Mouse (Mus musculus): Measurements from ENCODE around the gene Olfr201. TPM values are rescaled to one million over a fixed set of nuclear protein-coding genes. Genes with fewer than 3 reads are reported as not detected.
"Not testable (repeated sequence)": the region's sequence is repeated elsewhere in the genome, so short reads cannot be mapped to it uniquely, and the experiment has no call there.

The Olfr201 gene
- total and polyA plus RNA-seq, 2 experiments from 2014 or later: not detected

DNA sequence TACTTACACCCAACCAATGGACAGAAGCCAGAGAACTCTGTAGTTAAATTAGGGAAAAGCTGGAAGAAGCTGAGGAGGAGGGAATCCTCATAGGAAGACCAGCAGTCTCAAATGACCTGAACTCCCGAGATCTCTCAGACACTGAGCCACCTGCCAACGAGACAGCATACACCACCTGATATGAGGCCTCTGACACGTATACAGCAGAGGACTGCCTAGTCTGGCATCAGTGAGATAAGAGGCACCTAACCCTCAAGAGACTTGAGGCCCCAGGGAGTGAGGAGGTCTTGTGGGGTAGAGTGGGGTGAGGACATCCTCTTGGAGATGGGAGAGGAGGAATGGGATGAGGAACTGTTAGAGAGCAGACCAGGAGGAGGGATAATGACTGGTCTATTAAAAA lies 8.1 kb upstream of the Olfr201 start:
- H3K4me2 ChIP-seq (ENCODE audit: low read depth, low read length): no peak overlapping the region
- no peak for ATAC-seq (ENCODE audit: insufficient read depth, low read depth)
- no peak overlapping the region for H3K4me3 ChIP-seq (ENCODE audit: low read depth, low read length)
- H3K4me1 ChIP-seq (ENCODE audit: control insufficient read depth, insufficient read depth): no peaks in the 10 kb centered on the region
- no peak overlapping the region for H3K27ac ChIP-seq (ENCODE audit: low read depth)
- no peaks in the 10 kb centered on the region for H3K9me3 ChIP-seq (replicated peaks; ENCODE audit: control insufficient read depth, low read length)
- WGBS: 38% methylated on average over 3 of the region's 3 CpGs
- no peak overlapping the region for H3K9ac ChIP-seq (replicated peaks; ENCODE audit: low read depth, low read length)
- TF ChIP-seq CTCF (IDR thresholded peaks at IDR 0.05; ENCODE audit: low read depth): no peak
- TF ChIP-seq EP300 (IDR thresholded peaks at IDR 0.05; ENCODE audit: low read depth): no peak
- DNase-seq (ENCODE audit: low spot score): no peak
- no peaks in the 10 kb centered on the region for H3K27me3 ChIP-seq (ENCODE audit: control insufficient read depth, insufficient read depth, low read length)
- no peaks in the 10 kb centered on the region for H3K36me3 ChIP-seq (replicated peaks; ENCODE audit: control insufficient read depth, insufficient read depth, low read length)

DNA sequence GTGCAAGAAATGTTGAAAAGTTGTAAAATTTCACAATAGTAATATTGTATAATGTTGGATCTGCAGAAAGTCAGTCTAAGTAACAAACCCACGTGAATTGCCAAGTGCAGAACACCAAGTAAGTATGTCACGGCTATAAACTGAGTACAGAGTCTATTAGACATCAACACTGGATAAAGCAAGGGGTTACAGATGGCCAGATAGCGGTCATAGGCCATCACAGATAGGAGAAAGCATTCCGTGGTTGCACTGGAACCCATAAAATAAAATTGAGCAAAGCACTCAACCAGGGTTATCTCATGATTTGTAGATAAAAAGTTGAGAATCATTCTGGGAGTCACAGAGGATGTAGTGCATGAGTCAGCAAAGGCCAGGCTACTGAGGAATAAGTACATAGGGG lies 3.3 kb downstream of the Olfr201 start:
- not testable (repeated sequence) for ATAC-seq (ENCODE audit: insufficient read depth, low read depth)

GRCm38 (mm10) chr16:59249684-59250083 lies 22.7 kb downstream of the Olfr201 start:
- Histone ChIP-seq H3K36me3 (replicated peaks; ENCODE audit: control insufficient read depth, insufficient read depth, low read length) (no peaks in the 10 kb centered on the region), H3K4me3 (ENCODE audit: low read depth, low read length) (no peak overlapping the region), H3K27me3 (ENCODE audit: control insufficient read depth, insufficient read depth, low read length) (no peaks in the 10 kb centered on the region), H3K9ac (replicated peaks; ENCODE audit: low read depth, low read length) (no peak overlapping the region), H3K9me3 (replicated peaks; ENCODE audit: control insufficient read depth, low read length) (no peaks in the 10 kb centered on the region), H3K4me2 (ENCODE audit: low read depth, low read length) (no peak overlapping the region), H3K4me1 (ENCODE audit: control insufficient read depth, insufficient read depth) (no peaks in the 10 kb centered on the region), H3K27ac (ENCODE audit: low read depth) (no peak overlapping the region)
- TF ChIP-seq CTCF (IDR thresholded peaks at IDR 0.05; ENCODE audit: low read depth): no peak
- no peak for TF ChIP-seq EP300 (IDR thresholded peaks at IDR 0.05; ENCODE audit: low read depth)
- 79% methylated on average over 17 of the region's 17 CpGs for WGBS
- ATAC-seq (ENCODE audit: insufficient read depth, low read depth) (no peak), DNase-seq (ENCODE audit: low spot score) (no peak)

More for the DNA sequence above, 3.3 kb downstream of the Olfr201 start:
- H3K4me3 ChIP-seq (ENCODE audit: low read depth, low read length); DNase-seq (ENCODE audit: low spot score); H3K36me3 ChIP-seq (replicated peaks; ENCODE audit: control insufficient read depth, insufficient read depth, low read length); H3K27me3 ChIP-seq (ENCODE audit: control insufficient read depth, insufficient read depth, low read length); H3K9me3 ChIP-seq (replicated peaks; ENCODE audit: control insufficient read depth, low read length); H3K9ac ChIP-seq (replicated peaks; ENCODE audit: low read depth, low read length); H3K4me1 ChIP-seq (ENCODE audit: control insufficient read depth, insufficient read depth); H3K4me2 ChIP-seq (ENCODE audit: low read depth, low read length); H3K27ac ChIP-seq (ENCODE audit: low read depth): not testable (repeated sequence)
- 58% methylated on average over 4 of the region's 4 CpGs for WGBS

DNA sequence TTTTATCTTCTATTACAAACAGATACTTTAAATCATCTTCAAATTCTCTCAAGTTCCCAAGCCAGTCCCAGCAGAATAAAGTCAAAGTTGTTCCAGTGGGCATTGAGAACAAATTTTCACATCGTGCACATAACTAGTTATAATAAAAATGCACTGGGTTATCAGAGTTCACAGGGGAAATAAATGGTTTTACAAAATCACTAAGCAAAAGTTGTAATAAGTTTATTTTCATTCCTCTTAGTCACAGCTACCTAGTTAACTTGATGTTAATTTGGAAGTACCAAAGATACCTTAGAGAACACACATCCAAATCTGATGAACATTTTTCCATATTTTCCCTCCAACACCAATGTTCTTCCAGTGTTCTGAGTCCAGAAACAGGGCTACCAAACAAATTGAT lies 52.8 kb downstream of the Olfr201 start, which contains the start of gene Olfr199:
TSS of gene Olfr199 (minus strand) at position 101 of the 400 bp plus-strand sequence.
- not testable (repeated sequence) for H3K27ac ChIP-seq (ENCODE audit: low read depth); H3K4me1 ChIP-seq (ENCODE audit: control insufficient read depth, insufficient read depth); ATAC-seq (ENCODE audit: insufficient read depth, low read depth); H3K9ac ChIP-seq (replicated peaks; ENCODE audit: low read depth, low read length); H3K36me3 ChIP-seq (replicated peaks; ENCODE audit: control insufficient read depth, insufficient read depth, low read length); H3K4me2 ChIP-seq (ENCODE audit: low read depth, low read length); H3K4me3 ChIP-seq (ENCODE audit: low read depth, low read length); DNase-seq (ENCODE audit: low spot score); H3K27me3 ChIP-seq (ENCODE audit: control insufficient read depth, insufficient read depth, low read length); H3K9me3 ChIP-seq (replicated peaks; ENCODE audit: control insufficient read depth, low read length)
- 64% methylated on average over 1 of the region's 1 CpGs for WGBS

GRCm38 (mm10) chr16:59217861-59218260 lies 54.6 kb downstream of the Olfr201 start:
- H3K4me3 ChIP-seq (ENCODE audit: low read depth, low read length); ATAC-seq (ENCODE audit: insufficient read depth, low read depth); H3K36me3 ChIP-seq (replicated peaks; ENCODE audit: control insufficient read depth, insufficient read depth, low read length); H3K4me2 ChIP-seq (ENCODE audit: low read depth, low read length); H3K9me3 ChIP-seq (replicated peaks; ENCODE audit: control insufficient read depth, low read length); H3K27ac ChIP-seq (ENCODE audit: low read depth); DNase-seq (ENCODE audit: low spot score); H3K9ac ChIP-seq (replicated peaks; ENCODE audit: low read depth, low read length); H3K27me3 ChIP-seq (ENCODE audit: control insufficient read depth, insufficient read depth, low read length); H3K4me1 ChIP-seq (ENCODE audit: control insufficient read depth, insufficient read depth): not testable (repeated sequence)
- WGBS: 65% methylated on average over 3 of the region's 3 CpGs

Other genes starting within 250 kb of the Olfr201 start
- gene Olfr186, start 242.3 kb downstream of the Olfr201 start, total RNA-seq (2014; rRNA removed; ENCODE audit: low replicate concordance): not detected in 2 replicates
- gene Olfr186, start 242.3 kb downstream of the Olfr201 start, polyA plus RNA-seq (2015; fragmentation: Nextera tagmentation; extraction: Ambion mirVana): not detected in 2 replicates
- not detected in 2 replicates for gene Olfr187, start 232.9 kb downstream of the Olfr201 start, total RNA-seq (2014; rRNA removed; ENCODE audit: low replicate concordance)
- gene Olfr187, start 232.9 kb downstream of the Olfr201 start, polyA plus RNA-seq (2015; fragmentation: Nextera tagmentation; extraction: Ambion mirVana): not detected in 2 replicates
- not detected in 2 replicates for gene Olfr190, start 194.6 kb downstream of the Olfr201 start, total RNA-seq (2014; rRNA removed; ENCODE audit: low replicate concordance)
- not detected in 2 replicates for gene Olfr190, start 194.6 kb downstream of the Olfr201 start, polyA plus RNA-seq (2015; fragmentation: Nextera tagmentation; extraction: Ambion mirVana)
- not detected in 2 replicates for gene Olfr191, start 182.8 kb downstream of the Olfr201 start, total RNA-seq (2014; rRNA removed; ENCODE audit: low replicate concordance)
- not detected in 2 replicates for gene Olfr191, start 182.8 kb downstream of the Olfr201 start, polyA plus RNA-seq (2015; fragmentation: Nextera tagmentation; extraction: Ambion mirVana)
- not detected in 2 replicates for gene Olfr193, start 160.8 kb downstream of the Olfr201 start, total RNA-seq (2014; rRNA removed; ENCODE audit: low replicate concordance)
- not detected in 2 replicates for gene Olfr193, start 160.8 kb downstream of the Olfr201 start, polyA plus RNA-seq (2015; fragmentation: Nextera tagmentation; extraction: Ambion mirVana)
- not detected in 2 replicates for gene Olfr194, start 151.6 kb downstream of the Olfr201 start, total RNA-seq (2014; rRNA removed; ENCODE audit: low replicate concordance)
- not detected in 2 replicates for gene Olfr194, start 151.6 kb downstream of the Olfr201 start, polyA plus RNA-seq (2015; fragmentation: Nextera tagmentation; extraction: Ambion mirVana)
- not detected in 2 replicates for gene Olfr195, start 125.6 kb downstream of the Olfr201 start, total RNA-seq (2014; rRNA removed; ENCODE audit: low replicate concordance)
- gene Olfr195, start 125.6 kb downstream of the Olfr201 start, polyA plus RNA-seq (2015; fragmentation: Nextera tagmentation; extraction: Ambion mirVana): not detected in 2 replicates
- gene Olfr196, start 102.2 kb downstream of the Olfr201 start, total RNA-seq (2014; rRNA removed; ENCODE audit: low replicate concordance): not detected in 2 replicates
- not detected in 2 replicates for gene Olfr196, start 102.2 kb downstream of the Olfr201 start, polyA plus RNA-seq (2015; fragmentation: Nextera tagmentation; extraction: Ambion mirVana)
- not detected in 2 replicates for gene Olfr198, start 69.1 kb downstream of the Olfr201 start, total RNA-seq (2014; rRNA removed; ENCODE audit: low replicate concordance)
- gene Olfr198, start 69.1 kb downstream of the Olfr201 start, polyA plus RNA-seq (2015; fragmentation: Nextera tagmentation; extraction: Ambion mirVana): not detected in 2 replicates
- gene Olfr199, start 52.9 kb downstream of the Olfr201 start, total RNA-seq (2014; rRNA removed; ENCODE audit: low replicate concordance): not detected in 2 replicates
- not detected in 2 replicates for gene Olfr199, start 52.9 kb downstream of the Olfr201 start, polyA plus RNA-seq (2015; fragmentation: Nextera tagmentation; extraction: Ambion mirVana)
- not detected in 2 replicates for gene Olfr202, start 14.2 kb upstream of the Olfr201 start, total RNA-seq (2014; rRNA removed; ENCODE audit: low replicate concordance)
- gene Olfr202, start 14.2 kb upstream of the Olfr201 start, polyA plus RNA-seq (2015; fragmentation: Nextera tagmentation; extraction: Ambion mirVana): not detected in 2 replicates
- gene Olfr203, start 26.2 kb upstream of the Olfr201 start, total RNA-seq (2014; rRNA removed; ENCODE audit: low replicate concordance): not detected in 2 replicates
- not detected in 2 replicates for gene Olfr203, start 26.2 kb upstream of the Olfr201 start, polyA plus RNA-seq (2015; fragmentation: Nextera tagmentation; extraction: Ambion mirVana)
- not detected in 2 replicates for gene Olfr204, start 45.6 kb upstream of the Olfr201 start, total RNA-seq (2014; rRNA removed; ENCODE audit: low replicate concordance)
- gene Olfr204, start 45.6 kb upstream of the Olfr201 start, polyA plus RNA-seq (2015; fragmentation: Nextera tagmentation; extraction: Ambion mirVana): not detected in 2 replicates
- gene Olfr205, start 58.5 kb upstream of the Olfr201 start, total RNA-seq (2014; rRNA removed; ENCODE audit: low replicate concordance): not detected in 2 replicates
- gene Olfr205, start 58.5 kb upstream of the Olfr201 start, polyA plus RNA-seq (2015; fragmentation: Nextera tagmentation; extraction: Ambion mirVana): not detected in 2 replicates
- not detected in 2 replicates for gene Olfr206, start 76.6 kb upstream of the Olfr201 start, total RNA-seq (2014; rRNA removed; ENCODE audit: low replicate concordance)
- gene Olfr206, start 76.6 kb upstream of the Olfr201 start, polyA plus RNA-seq (2015; fragmentation: Nextera tagmentation; extraction: Ambion mirVana): not detected in 2 replicates
- gene Olfr209, start 91.4 kb upstream of the Olfr201 start, total RNA-seq (2014; rRNA removed; ENCODE audit: low replicate concordance): not detected in 2 replicates
- not detected in 2 replicates for gene Olfr209, start 91.4 kb upstream of the Olfr201 start, polyA plus RNA-seq (2015; fragmentation: Nextera tagmentation; extraction: Ambion mirVana)
- gene Gabrr3, start 134.7 kb upstream of the Olfr201 start, total RNA-seq (2014; rRNA removed; ENCODE audit: low replicate concordance): not detected in 2 replicates
- gene Gabrr3, start 134.7 kb upstream of the Olfr201 start, polyA plus RNA-seq (2015; fragmentation: Nextera tagmentation; extraction: Ambion mirVana): not detected in 2 replicates
- 0.73 and 3.4 TPM in 2 replicates for gene Riox2, start 199.1 kb upstream of the Olfr201 start, total RNA-seq (2014; rRNA removed; ENCODE audit: low replicate concordance)
- gene Riox2, start 199.1 kb upstream of the Olfr201 start, polyA plus RNA-seq (2015; fragmentation: Nextera tagmentation; extraction: Ambion mirVana): 15.0 and 16.3 TPM in 2 replicates

All from heart, postnatal 0 days (tissue).